Mouse (Mus musculus): ENCODE data around the gene Nol6.

Gene Nol6

GRCm38 (mm10) chr4:41129406-41129805 is 5.2 kb upstream of the Nol6 start:
- DNase-seq (ENCODE audit: extremely low read depth, low read depth, low spot score): no peak

- no peak for DNase-seq (ENCODE audit: extremely low read depth, low read depth, low spot score)
These were observed 5.5 kb downstream of the Nol6 start for GRCm38 (mm10) chr4:41118706-41119292.

GRCm38 (mm10) chr4:41116817-41117216 is 7.4 kb downstream of the Nol6 start:
- DNase-seq (ENCODE audit: extremely low read depth, low read depth, low spot score): no peak

GRCm38 (mm10) chr4:41115793-41116192 is 8.5 kb downstream of the Nol6 start:
- no peak for DNase-seq (ENCODE audit: extremely low read depth, low read depth, low spot score)

- no peak for DNase-seq (ENCODE audit: extremely low read depth, low read depth, low spot score)
These were observed 9.2 kb downstream of the Nol6 start for GRCm38 (mm10) chr4:41115074-41115473.

- no peak for DNase-seq (ENCODE audit: extremely low read depth, low read depth, low spot score)
These were observed 9.7 kb downstream of the Nol6 start for GRCm38 (mm10) chr4:41114358-41115070.

GRCm38 (mm10) chr4:41108717-41109425 is 15.4 kb downstream of the Nol6 start:
- no peak for DNase-seq (ENCODE audit: extremely low read depth, low read depth, low spot score)

GRCm38 (mm10) chr4:41107440-41107839 is 16.8 kb downstream of the Nol6 start:
- DNase-seq (ENCODE audit: extremely low read depth, low read depth, low spot score): no peak

- no peak for DNase-seq (ENCODE audit: extremely low read depth, low read depth, low spot score)
These were observed 21.4 kb downstream of the Nol6 start for GRCm38 (mm10) chr4:41102901-41103300.

- DNase-seq (ENCODE audit: extremely low read depth, low read depth, low spot score): no peak
These were observed 23.3 kb downstream of the Nol6 start for GRCm38 (mm10) chr4:41100986-41101385.

GRCm38 (mm10) chr4:41098577-41098951 is 25.7 kb downstream of the Nol6 start:
- no peak for DNase-seq (ENCODE audit: extremely low read depth, low read depth, low spot score)

GRCm38 (mm10) chr4:41097871-41098576 is 26.2 kb downstream of the Nol6 start, which contains the start of gene Aqp3:
Gene Aqp3 (minus strand): TSS chr4:41098183.
- DNase-seq (ENCODE audit: extremely low read depth, low read depth, low spot score): no peak

GRCm38 (mm10) chr4:41097381-41097780 is 26.9 kb downstream of the Nol6 start:
- DNase-seq (ENCODE audit: extremely low read depth, low read depth, low spot score): no peak

- DNase-seq (ENCODE audit: extremely low read depth, low read depth, low spot score): no peak
These were observed 27.5 kb downstream of the Nol6 start for GRCm38 (mm10) chr4:41096794-41097193.

- DNase-seq (ENCODE audit: extremely low read depth, low read depth, low spot score): no peak
These were observed 28.1 kb downstream of the Nol6 start for GRCm38 (mm10) chr4:41096169-41096568.

GRCm38 (mm10) chr4:41094361-41094760 is 29.9 kb downstream of the Nol6 start:
- DNase-seq (ENCODE audit: extremely low read depth, low read depth, low spot score): no peak

- DNase-seq (ENCODE audit: extremely low read depth, low read depth, low spot score): no peak
These were observed 31.3 kb downstream of the Nol6 start for GRCm38 (mm10) chr4:41092958-41093357.

GRCm38 (mm10) chr4:41091391-41091790 is 32.9 kb downstream of the Nol6 start:
- no peak for DNase-seq (ENCODE audit: extremely low read depth, low read depth, low spot score)

- no peak for DNase-seq (ENCODE audit: extremely low read depth, low read depth, low spot score)
These were observed 34.5 kb downstream of the Nol6 start for GRCm38 (mm10) chr4:41089705-41090104.

- no peak for DNase-seq (ENCODE audit: extremely low read depth, low read depth, low spot score)
These were observed 35.1 kb downstream of the Nol6 start for GRCm38 (mm10) chr4:41089189-41089588.

GRCm38 (mm10) chr4:41087459-41088298 is 36.6 kb downstream of the Nol6 start:
- no peak for DNase-seq (ENCODE audit: extremely low read depth, low read depth, low spot score)

Data from fat pad, adult 2 months (tissue).